ENCODE assay signal across 8 mouse cellular contexts in the genomic region with DNA sequence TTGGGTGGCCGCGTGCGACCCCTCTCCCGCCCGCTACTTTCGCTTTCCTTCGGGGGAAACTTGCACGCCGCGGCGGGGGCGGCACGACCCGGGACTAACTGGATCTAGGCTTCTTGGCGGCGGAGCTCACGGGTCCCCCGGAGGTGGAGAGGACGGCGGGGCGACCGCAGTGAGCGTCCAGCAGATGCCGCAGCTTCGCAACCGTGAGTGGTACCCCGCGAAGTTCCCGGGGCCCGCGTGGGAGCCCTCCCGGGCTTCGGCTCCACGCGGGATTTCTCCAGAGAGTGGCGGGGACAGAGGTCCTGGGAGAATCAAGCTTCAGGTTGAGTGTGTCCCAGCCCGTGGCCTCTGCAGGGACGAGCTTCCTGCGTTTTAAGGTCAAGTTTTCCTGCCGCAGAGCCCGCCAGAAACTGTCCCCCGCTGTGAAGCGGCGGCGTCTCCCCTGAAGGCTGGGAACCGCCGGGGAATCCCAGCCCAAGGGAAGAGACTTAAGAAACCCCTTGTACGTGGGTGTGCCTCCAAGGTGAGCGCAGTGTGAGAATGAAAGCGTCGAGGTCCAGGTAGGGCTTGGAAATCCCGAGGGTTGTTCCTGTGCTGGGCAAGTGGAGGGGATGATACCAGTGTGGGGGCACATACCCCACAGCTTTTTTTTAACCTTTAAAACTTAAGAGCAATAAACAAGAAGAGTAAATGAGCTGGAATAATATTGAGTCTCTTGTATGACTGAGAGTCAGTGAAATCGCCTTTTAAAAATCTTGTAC. TPM values are rescaled to one million over a fixed set of nuclear protein-coding genes. Genes with fewer than 3 reads are reported as not detected.
DNase-seq lines count a peak whose midpoint lies in the region; ATAC-seq lines count a peak whose summit lies in the region.

No protein-coding gene starts in this region.

- peaks cover 13% of the 10 kb centered on the region; the same call in 1 of the 2 replicates for H3K27me3 ChIP-seq in hindbrain, embryonic 11.5 days (ENCODE audit: control insufficient read depth, insufficient read depth, low read length)
- H3K27me3 ChIP-seq in liver, embryonic 16.5 days (ENCODE audit: control insufficient read depth, insufficient read depth, low read depth, low read length), result peaks cover 30% of the 10 kb centered on the region

- no peaks in the 10 kb centered on the region for H3K36me3 ChIP-seq in hindbrain, embryonic 11.5 days (ENCODE audit: control insufficient read depth, insufficient read depth, low read length)
- no peaks in the 10 kb centered on the region for H3K36me3 ChIP-seq in liver, embryonic 16.5 days (ENCODE audit: control insufficient read depth, insufficient read depth)

- H3K4me1 ChIP-seq in hindbrain, embryonic 11.5 days (replicated peaks; ENCODE audit: control insufficient read depth, insufficient read depth, low read length), result 0 out of 2 replicates have a peak, but pooled peaks cover 8% of the 10 kb centered on the region
- H3K4me1 ChIP-seq in liver, embryonic 16.5 days (ENCODE audit: control insufficient read depth, low read depth, low read length), result no peaks in the 10 kb centered on the region

- H3K4me3 ChIP-seq in hindbrain, embryonic 11.5 days (ENCODE audit: low read depth, low read length), result peak overlapping the region; percentile 65
- H3K4me3 ChIP-seq in liver, embryonic 16.5 days (ENCODE audit: low read depth, low read length), result peak overlapping the region; percentile 65

- peak overlapping the region; percentile 59 for H3K9ac ChIP-seq in hindbrain, embryonic 11.5 days (ENCODE audit: low read depth, low read length)
- peak overlapping the region; percentile 53 for H3K9ac ChIP-seq in liver, embryonic 16.5 days (ENCODE audit: low read depth, low read length)

- under 1% methylated on average over 52 of the region's 53 CpGs for WGBS in hindbrain, embryonic 11.5 days
- WGBS in liver, embryonic 16.5 days (ENCODE audit: insufficient replicate concordance), result 1% methylated on average over 53 of the region's 53 CpGs

- peak; percentile 35 for DNase-seq in CD4-positive, CD25-positive, alpha-beta regulatory T cell, adult 2 months (ENCODE audit: low read depth, low spot score)
- peak; percentile 10 for DNase-seq in urinary bladder, postnatal 14 days (ENCODE audit: low spot score)
- no peak for DNase-seq in urinary bladder, adult 2 months (ENCODE audit: low spot score)
- peak; percentile 65 for DNase-seq in hindbrain, embryonic 11.5 days (ENCODE audit: low spot score)
- DNase-seq in retina, postnatal 1 day, result peak; percentile 54
- DNase-seq in frontal cortex, postnatal 14 days (ENCODE audit: low spot score in 2 of 2), result no peak

- no peaks in the 10 kb centered on the region for H3K9me3 ChIP-seq in hindbrain, embryonic 11.5 days (ENCODE audit: control insufficient read depth, low read length)
- H3K9me3 ChIP-seq in liver, embryonic 16.5 days (replicated peaks; ENCODE audit: control insufficient read depth, low read length), result no peaks in the 10 kb centered on the region

- H3K27ac ChIP-seq in hindbrain, embryonic 11.5 days (ENCODE audit: low read depth, low read length), result no peak overlapping the region
- no peak overlapping the region for H3K27ac ChIP-seq in liver, embryonic 16.5 days (ENCODE audit: low read length)

- peak overlapping the region; percentile 100 for H3K4me2 ChIP-seq in hindbrain, embryonic 11.5 days (replicated peaks; ENCODE audit: low read depth, low read length)
- peak overlapping the region; percentile 59 for H3K4me2 ChIP-seq in liver, embryonic 16.5 days (ENCODE audit: low read depth, low read length)

- ATAC-seq in CD4-positive, CD25-positive, alpha-beta regulatory T cell, adult 4 months, result no peak
- peak; percentile 55 for ATAC-seq in hindbrain, embryonic 11.5 days (ENCODE audit: low FRiP score)
- peak; percentile 35 for ATAC-seq in liver, embryonic 16.5 days (ENCODE audit: low read depth)

RNA-seq across cellular contexts. Expression of gene Gcnt4, which starts 0.7 kb away (rescaled TPM):
- not detected for polyA plus RNA-seq in CD4-positive, CD25-positive, alpha-beta regulatory T cell, adult 4 months (2017; shearing (Covaris generic))
- polyA plus RNA-seq in urinary bladder, adult 2 months (2012; rRNA removed), result 0.39 and 0.49 TPM in 2 replicates
- polyA plus RNA-seq in hindbrain, embryonic 11.5 days (2014; fragmentation: Nextera tagmentation; extraction: Ambion mirVana), result 0.14 and 0.17 TPM in 2 replicates
- 1.5 TPM in 2 replicates for polyA plus RNA-seq in liver, embryonic 16.5 days (2015; fragmentation: Nextera tagmentation; extraction: Ambion mirVana)

Comparison
In these comparisons a context has a peak if more than half of its experiments do, and no peak if none do; other contexts are left out.
1. DNase-seq: peak in CD4-positive, CD25-positive, alpha-beta regulatory T cell, adult 2 months (single experiment), urinary bladder, postnatal 14 days (single experiment), hindbrain, embryonic 11.5 days (single experiment) and retina, postnatal 1 day (single experiment); none in urinary bladder, adult 2 months (single experiment) and frontal cortex, postnatal 14 days (0 of 2).